Mouse (Mus musculus) olfactory bulb, adult 2 months (tissue): Measurements from ENCODE around the gene P2rx3.

Source experiments
- CTCF ChIP-seq: fragments of 200-500 bp; IDR thresholded peaks from 2 replicates; pipeline ENCODE4 v1.5.1; 2012; ENCODE audit warnings: low read depth, mild to moderate bottlenecking, low read length, moderate library complexity; ENCODE audit not compliant: insufficient read depth
- POLR2A ChIP-seq: fragments of 200-500 bp; IDR thresholded peaks from 2 replicates; pipeline ENCODE4 v1.6.1; 2012; ENCODE audit warnings: mild to moderate bottlenecking, low read depth, low read length, moderate library complexity; ENCODE audit not compliant: insufficient read depth

GRCm38 (mm10) chr2:85067903-85068625 lies 30.8 kb upstream of the P2rx3 start:
- TF ChIP-seq CTCF (no peak), POLR2A (no peak)
